Mouse (Mus musculus): ENCODE results near the gene Tex48.

The Tex48 gene

DNA sequence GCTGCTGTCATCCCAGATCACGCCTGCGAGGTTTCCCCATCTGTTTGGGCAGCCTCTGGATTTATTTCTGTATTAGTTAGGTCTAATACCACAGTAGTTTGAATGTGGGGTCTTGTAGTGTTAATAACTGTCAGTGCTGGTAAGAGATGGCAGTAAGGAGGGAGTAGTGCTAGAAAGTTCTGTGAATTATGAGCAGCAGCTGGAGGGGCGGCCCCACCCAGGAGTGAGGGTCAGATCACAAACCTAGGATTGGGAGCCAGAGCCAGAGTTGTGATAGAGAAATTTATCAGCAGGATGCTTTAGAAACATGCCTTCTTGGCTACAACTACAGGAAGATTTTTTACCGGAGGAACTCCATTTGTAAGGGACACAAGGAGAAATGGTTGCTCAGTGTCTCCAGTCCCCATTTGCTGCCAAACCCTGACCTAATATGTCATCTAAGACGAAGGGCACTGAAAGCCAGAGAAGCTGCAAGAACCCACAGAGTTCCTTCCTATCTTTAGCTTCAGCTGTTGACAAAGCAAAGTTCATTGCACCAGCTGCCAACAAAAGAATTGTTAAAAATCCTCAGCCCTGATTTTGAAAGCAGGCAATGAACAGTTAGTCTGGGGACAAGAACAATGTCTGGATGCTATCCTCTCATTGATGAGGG, 27.6 kb downstream of the Tex48 start:
- CTCF ChIA-PET: no interaction called here

DNA sequence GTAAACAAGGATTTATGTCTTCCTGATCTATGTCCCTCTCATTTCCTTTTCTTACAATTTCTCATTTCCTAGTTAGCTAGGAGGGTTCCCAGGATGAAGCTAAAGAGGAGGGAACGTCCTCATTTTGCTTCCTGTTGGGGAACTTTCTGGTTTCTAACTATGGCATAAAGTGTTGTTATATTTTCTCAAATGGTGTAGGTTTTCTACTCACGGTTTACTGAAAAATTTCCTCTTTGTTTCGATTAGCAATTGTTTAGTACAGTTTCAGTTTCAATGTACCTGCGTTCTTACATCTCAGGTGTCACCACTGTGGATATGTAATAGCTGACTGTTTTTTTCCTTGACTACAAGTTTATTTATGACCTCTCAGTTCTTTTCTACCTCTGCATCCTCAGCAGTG, 31.7 kb downstream of the Tex48 start:
- CTCF ChIA-PET: no interaction called here

DNA sequence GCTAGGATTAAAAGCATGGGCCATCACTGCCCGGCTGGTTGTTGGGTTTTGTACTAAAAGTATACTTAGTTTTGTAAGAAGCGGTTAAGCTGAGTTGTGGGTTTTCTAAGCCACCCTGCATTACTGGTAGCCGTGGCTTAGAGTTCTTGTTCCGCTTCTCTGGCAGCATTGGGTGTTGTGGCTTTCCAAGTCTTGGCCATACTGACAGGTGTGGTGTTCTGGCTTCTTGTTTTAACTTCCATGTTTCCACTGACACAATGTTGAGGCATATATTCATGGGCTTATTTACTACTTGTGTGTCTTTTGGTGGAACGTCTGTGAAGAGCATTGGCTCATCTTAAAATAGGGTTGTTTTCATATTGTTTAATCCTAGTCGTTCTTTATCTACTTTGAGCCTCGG, 32.2 kb downstream of the Tex48 start:
- CTCF ChIA-PET: no interaction called here

DNA sequence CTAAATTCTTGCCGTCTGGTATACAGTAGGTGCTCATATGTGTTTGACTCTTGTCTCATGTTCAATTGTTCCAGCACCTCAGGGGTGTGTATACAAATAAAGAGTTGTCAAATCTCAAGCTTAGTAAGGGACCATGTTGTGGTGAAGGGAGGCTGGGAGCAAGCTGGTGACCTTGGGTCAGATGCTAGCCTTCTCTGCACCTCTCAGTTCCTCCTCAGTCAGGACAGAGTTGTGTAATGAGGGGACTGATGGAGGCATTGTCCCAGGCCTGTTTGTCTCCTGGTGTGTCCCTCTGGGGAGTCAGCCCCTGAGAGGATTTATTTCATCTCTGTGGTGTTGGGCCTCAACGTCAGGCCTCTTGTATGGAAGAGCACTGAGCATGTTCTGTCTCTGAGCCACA, 36.0 kb downstream of the Tex48 start:
- CTCF ChIA-PET: no interaction called here

DNA sequence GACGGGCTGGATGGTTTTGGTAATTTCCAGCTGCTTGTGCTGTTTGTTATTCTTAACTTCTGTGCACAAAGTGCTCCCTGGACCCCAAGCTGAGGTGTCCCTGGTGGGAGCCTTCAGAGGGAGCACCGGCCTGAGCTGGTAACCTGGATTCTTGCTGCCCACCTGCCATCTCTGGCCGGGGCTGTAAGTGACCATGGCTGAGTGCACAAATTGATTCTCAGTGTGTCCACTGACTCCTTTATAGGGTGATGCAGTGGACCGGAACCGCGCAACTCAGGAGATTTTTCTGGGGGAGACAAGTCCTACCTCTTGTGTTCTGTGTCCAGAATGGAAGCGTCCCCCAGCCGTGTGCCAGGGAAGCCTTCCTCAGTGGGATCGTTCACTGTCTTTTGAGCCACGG, 37.0 kb downstream of the Tex48 start:
- CTCF ChIA-PET: no interaction called here

DNA sequence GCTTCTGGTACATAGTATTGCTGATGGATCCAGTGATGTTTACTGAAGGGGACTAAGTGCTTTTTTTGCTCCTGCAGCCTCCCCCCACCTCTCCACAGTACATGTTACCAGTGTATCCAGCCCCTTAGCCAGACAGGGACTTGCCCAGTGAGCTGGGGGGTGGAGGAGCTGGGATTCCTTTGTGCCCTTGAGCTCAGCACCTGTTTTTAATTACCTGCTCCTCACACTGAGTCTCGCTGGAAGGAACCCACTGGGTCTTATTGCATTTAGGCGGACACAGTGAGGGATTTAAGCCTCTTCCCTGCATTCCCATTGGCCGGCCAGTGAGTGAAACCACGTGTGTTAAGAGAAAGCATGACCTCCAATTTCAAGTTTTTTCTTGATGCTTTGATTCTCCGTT, 39.6 kb downstream of the Tex48 start:
- CTCF ChIA-PET: no interaction called here

DNA sequence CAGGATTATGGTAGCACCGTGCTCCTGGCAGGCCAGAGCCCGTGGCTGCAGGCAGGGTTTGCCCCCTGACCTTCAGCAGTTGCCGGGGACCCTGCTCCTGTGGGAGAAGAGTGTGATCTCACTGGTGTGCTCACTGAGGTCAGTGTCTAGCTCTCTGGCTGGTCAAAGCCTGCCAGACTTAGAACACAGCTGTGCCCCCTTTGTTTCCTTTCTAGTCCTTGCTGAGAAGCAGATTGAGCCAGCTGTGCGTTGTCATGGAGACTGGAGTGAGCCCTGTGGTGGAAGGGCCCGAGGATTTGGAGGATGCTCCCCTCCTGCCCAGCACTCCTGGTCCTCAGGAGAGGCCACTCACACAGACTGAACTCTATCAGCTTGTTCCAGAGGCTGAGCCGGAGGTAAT, 42.1 kb downstream of the Tex48 start:
- CTCF ChIA-PET: no interaction called here

DNA sequence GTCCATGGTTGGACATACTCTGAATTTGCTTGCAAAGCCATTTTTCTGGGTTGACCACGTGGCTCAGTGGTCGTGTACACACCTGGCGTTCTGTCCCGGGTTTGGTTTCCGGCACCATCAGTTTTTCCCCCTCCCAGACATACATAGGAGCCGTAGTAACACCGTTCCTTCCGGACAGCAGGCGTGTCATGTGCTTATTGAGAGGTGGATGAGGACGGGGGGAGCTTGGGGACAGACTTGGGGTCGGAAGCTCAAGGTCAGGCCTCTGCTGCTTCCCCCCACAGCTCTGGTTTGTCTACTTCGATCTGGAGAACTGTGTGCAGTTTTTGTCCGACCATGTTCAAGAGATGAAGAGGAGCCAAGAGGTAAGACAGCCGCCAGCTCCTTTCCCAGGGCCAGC, 42.6 kb downstream of the Tex48 start:
- CTCF ChIA-PET: no interaction called here

DNA sequence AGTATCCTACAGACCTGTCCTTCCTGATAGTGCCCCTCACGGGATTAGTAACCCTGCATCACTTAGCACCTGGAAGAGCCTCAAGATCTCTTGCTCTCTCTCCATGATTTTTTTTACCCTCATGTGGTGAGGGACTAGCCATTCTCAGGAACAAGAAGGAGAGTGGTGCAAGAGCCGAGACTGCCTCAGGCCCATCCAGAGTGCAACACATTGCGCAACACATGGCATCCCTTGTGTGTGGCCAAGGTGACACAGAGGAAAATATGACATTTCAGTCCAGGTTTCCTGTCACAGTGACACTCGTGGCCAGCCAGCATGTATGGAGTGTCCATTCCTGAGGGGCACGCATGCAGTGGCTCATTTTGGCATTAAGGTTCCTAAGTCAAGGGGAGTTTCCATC, 49.6 kb downstream of the Tex48 start:
- CTCF ChIA-PET: interaction anchor here (0.8 kb wide), 1 partner anchor 11 kb away, joined by 3 read pairs; no protein-coding TSS in a partner anchor

DNA sequence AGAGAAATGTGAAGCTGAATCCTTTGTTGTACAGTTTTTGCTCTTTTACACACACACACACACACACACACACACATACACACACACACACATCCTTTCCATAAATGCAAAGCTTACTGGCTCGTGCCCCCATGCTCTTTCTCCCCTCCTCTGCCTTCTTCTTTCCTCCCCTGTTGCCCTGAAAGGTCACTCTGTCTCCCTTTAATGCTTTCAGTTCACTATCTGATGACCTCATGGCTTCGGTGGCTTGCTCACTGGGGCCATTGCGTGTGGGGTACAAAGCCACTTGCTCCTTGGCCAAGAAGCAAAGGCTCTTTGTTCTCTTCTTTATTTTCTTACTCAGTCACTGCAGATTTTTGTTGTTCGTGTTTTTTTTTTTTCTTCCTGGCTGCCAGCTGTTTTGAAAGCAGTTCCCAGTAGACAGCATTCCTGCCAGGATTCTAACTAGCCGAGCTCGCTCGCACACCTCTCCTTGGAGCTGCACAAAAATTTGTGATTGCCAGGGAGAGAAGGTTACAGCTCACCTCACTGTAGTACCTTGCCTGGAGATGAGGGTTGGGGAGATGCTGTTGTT, 51.9 kb downstream of the Tex48 start:
- CTCF ChIA-PET: no interaction called here

DNA sequence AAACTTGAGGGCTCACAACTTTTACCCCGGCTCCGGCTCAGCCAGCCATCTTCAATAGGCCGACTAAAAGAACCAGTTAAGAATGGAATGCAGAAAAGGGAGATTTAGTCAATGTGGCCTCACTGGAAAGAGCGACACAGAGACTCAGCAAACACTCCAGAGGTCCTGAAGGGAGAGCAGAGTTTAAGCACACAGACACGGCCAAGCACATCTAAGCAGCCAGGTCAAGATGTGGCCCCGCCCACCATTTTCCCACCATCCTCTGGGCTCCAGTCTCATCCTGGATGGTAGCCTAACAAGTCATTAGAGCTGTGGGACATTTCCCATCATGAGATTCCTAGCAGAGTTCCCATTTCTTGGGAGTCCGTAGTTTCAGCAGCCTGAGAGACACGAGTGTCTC, 52.9 kb downstream of the Tex48 start:
- CTCF ChIA-PET: no interaction called here

DNA sequence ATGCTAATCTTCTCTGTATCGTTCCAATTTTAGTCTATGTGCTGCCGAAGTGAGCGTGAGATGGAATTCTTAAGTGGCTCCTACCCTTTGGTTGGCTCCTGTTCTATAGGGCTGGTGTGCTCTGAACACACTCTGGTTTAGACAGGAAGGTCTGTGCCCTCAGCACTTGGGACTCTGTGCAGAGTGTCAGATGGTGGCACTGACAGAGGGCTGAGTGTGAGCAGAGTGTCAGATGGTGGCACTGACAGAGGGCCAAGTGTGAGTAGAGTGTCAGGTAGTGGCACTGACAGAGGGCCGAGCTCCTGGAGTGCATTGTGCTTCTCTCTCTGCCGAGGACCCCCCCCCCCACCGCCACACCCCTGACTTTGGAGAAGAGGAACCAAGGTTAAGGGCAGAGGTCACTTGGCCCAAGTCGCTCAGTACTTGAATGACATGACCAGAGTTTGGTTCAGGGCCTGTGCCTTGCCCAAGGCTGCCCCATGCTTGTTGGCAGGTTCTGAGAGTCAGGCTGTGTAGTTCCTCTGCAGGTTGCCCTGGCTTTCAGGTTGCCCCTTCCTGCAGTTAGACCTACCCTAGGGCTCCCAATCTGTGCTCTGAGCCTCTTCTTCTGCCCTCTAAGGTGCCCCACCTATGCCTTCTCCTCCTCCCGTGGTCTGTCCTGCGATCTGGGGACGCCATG, 54.4 kb downstream of the Tex48 start:
- CTCF ChIA-PET: no interaction called here

DNA sequence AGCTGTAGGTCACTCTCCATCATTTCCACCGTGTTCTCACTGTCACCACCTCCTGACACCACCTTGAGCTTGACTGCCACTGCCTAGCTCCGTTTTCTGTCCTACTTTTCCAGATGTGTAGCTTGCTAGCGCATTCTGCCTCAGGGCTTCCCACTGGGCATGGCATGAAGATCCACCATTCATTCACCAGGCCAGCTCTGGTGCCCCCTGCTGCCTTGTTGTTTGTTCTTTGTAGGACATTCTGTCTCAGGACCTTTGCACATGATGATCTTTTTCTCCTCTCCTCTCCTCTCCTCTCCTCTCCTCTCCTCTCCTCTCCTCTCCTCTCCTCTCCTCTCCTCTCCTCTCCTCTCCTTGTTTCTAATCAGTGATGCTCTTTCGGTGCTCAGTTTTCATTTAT, 59.5 kb downstream of the Tex48 start:
- CTCF ChIA-PET: no interaction called here

DNA sequence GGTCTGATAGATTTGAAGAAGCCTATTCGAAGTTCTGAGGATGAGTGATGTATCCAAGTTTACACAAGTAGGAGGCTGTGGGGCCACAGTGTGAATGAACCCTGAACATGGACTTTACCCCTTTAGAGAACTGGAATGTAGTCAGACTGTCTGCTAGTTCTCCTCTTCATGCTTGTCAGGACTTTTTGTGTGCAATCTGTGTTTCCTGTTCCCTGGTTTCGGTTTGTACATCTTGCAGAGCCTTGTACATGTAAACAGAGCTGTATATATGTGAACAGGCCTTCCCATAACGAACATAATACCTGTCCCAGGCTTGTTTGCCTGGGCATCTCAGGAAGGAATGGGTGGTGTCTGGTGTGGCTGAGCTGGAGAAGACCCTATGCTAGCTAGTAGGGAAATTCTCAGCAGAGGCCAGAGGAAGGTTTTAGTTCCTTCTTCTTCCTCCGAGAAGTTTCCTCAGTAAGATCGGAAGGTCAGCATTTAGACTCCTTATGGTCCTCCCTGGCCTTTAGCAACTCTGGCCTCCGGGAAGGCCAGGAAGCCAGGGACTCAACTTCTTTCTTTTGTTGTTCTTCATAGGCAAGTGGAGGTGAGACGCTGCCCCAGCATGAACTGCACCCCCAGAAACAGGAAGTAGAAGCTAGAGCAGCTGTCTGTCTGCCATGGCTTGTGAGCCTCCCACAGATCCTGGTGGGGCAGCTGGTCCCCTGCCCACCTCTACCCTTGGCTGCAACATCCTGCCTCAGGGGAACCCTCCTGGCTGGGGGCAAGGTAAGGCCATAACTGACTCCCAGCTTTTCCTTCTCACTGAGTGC, 60.2 kb downstream of the Tex48 start:
- CTCF ChIA-PET: interaction anchor here (1.1 kb wide), 1 partner anchor 10 kb away, joined by 3 read pairs; no protein-coding TSS in a partner anchor

DNA sequence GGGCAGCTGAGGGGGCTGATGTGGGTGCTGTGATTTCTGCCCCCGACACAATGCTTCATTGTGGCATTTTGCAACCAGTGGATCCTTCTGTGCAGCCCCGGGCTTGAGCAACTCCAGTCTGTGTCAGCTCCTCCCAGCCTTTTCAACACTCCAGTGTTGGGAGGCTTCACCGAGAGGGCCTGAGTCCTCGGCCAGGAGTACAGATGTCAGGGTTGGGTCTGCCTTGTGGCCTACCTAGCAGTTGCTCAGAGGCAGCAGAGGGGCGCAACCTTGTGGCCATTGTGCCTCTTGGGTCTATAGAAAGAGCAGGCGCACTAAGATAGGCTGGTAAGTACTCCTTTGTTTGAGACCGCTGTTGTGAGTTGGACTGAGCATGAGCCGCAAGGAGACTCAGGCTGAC, 62.1 kb downstream of the Tex48 start:
- CTCF ChIA-PET: interaction anchor here (0.6 kb wide), 1 partner anchor 47 kb away, joined by 5 read pairs; no protein-coding TSS in a partner anchor

DNA sequence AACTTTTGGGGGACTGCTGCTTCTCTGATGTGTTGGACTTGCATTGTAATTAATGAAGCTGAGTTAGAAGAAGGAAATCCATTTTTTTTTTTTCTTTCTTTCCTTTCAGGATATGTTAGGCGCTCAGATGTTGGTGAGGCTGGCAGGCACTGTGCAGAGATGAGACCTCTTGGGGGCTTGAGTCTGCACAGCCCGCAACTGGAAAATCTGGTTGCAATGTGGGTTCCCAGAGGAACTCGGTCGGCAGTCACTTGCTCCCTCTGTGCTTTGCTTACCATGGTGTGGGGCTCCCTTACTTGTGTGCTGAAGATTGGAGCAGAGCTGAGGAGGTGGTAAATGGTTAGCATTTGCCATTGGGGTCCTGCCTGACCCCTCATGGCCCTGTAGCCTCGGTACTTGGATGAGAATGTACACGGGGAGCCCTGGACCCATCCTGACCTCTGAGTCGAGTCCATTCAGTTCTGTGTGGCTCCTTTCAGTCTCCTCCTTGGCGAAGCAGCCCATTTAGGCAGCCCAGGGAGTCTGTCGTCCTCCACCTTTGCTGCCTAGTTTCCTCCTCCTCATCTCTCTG, 63.0 kb downstream of the Tex48 start:
- CTCF ChIA-PET: no interaction called here

DNA sequence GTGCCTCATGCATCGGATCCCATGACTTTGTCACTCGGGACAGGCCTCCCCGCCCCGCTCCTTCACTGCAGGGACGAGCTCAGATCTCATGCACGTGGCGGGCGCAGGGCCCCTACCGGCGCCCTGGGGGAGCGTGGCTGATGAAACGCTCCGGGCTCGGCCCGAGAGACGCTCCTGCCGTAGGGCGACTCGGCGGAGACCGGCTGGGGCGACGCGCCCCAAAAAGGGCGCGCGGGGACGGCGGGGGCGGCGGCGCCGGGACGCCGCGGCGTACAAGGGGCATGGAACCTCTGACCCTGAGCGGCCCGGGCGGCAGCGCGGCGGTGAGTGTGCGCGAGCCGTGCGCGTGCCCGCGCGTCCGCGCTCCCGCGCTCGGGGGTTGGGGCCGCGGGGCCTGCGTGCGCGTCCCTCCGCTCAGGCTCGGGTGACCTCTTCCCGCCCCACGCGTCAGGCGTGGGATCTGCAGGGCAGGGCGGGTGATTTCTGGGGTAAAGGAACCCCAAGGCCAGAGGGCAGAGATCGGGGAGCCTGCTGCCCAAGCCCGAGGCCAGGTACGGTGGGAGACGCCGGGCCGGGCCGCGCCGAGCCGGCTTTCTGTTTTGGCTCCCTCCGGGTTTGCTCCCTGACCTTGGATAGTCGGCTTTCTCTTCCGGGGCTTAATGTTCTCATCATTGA, 63.7 kb downstream of the Tex48 start, which contains the start of gene Tmem268:
TSS of gene Tmem268 (plus strand) at position 375 of the 675 bp plus-strand sequence.
- CTCF ChIA-PET: no interaction called here

DNA sequence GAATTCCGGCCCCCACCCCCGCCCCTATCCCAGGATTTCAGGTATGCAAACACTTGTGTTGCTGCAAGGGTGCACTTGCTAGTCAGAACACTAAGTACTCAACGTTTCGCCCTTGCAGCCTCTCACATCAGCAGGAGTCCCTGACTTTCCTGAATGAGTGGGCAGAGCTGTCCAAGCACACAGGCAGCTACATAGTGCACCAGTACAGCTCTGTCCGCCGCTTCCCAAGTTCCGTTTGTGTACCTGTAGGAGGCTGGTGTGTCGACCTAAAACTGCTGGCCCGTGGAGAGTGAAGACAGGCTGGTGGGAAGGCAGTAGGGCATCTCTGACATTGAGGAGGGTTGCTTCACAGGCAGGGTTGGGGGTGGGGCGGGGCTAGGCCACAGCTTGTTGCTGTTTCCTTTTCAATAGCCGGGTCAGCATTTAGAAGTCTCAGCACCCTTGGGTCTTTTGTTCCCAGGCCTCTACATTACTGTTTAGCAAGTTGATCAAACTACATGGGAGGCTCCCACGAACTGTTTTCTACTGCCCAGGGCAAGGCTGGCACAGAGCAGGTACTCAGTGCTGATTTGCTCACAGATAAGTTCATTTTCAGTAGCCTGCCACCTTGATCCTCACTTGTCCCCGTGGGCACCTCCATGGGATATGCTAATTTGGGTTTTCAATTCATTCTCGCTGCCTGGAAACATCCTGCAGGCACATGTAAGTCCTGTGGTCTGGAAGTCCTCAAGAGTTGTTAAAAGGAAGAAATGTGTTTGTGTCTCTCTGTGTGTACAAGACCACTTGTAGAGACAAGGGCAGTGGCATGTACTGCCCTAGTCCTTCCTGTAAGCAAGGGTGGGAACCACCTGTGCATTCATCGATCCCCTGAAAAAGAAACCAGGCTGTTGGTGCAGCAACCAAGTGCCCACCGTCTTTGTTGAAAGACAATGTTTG, 64.8 kb downstream of the Tex48 start:
- CTCF ChIA-PET: no interaction called here
